Mouse (Mus musculus): ENCODE data around the gene Rxra. TPM values are rescaled to one million over a fixed set of nuclear protein-coding genes. Genes with fewer than 3 reads are reported as not detected.

The Rxra gene
- total RNA-seq, 2 experiments from 2014 or later = 24.4 to 25.4 TPM

DNA sequence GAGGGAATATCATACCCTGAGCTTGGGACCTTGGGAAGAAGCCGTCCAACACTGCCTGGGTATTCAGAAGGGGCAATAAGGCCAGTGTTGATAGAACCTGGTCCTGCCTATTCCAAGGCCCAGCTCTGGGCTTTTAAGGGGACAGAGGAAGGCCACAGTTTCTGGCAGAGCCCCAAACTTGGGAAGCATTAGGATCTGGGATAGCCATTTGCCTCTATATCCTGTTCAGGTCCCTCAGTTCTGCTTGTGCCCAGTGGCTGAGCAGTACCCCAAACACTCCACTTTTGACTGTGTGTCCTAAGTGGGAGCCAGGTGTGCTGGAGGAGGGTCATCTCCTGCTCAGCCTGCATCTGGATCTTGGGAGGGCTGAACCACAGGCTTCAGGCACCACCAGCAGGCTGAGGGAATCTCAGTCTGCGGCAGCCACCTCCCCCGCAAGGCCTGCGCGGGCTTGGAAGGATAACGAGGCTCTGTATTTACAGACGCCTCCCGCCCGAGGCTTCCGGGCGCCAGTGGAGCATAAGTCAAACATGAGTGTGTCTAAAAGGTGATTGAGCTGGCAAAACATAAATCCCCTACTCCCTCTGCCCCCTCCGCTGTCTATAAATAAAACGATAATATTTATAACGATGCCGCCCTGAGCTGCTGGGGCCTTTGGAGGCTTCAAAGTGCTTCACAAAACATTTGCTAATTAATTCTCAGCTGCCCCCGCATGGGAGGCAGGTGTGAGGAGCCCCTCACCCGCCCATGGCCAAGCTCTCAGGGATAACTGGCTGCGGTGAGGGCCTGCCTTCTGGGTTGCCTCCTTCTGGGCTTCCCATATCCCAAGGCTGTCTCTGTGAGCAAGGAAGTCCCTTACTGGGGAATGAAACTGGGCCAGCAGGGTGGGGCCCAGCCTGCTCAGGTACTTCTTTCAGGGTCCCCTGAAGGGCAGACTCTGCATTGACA, 69.7 kb downstream of the Rxra start:
- H3K27ac ChIP-seq = peak overlapping the region; percentile 22; the same call in 1 of the 2 replicates
- intact Hi-C loops (cut with DNase I) = loop anchor here (5.0 kb wide), 1 partner anchor 464 kb away; no protein-coding TSS in a partner anchor
- TF ChIP-seq CTCF (IDR thresholded peaks at IDR 0.05) = peak; percentile 3
- no peak overlapping the region for H3K4me3 ChIP-seq
- DNase-seq (ENCODE audit: extremely low spot score in 1 of 2, low spot score in 2 of 2) = peak; percentile 71 to 72

DNA sequence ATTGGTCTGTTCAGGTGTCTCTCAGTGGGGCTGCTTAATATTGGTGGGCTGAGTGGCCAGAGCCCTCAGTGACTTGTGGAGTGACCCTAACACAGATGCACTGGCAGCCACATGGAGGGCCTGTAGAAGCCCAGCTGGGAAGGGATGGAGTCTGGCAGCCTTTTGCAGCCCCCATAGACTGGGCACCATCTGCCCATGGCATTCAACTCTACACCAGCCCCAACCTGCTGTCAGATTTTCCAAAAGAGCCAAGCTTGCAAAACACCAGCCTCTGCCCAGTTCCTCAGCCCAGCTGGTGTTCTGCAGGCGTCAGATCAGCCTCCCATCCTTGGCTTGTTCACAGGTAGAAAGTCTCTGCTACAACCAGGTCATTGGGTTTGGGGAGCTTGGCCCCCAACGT, 70.6 kb downstream of the Rxra start:
- no peak overlapping the region for H3K4me3 ChIP-seq
- peak in 1 of 2 experiments; percentile 42 for DNase-seq (ENCODE audit: extremely low spot score in 1 of 2, low spot score in 2 of 2)
- no peak for TF ChIP-seq CTCF (IDR thresholded peaks at IDR 0.05)
- intact Hi-C loops (cut with DNase I) = loop anchor here (5.0 kb wide), 1 partner anchor 465 kb away; no protein-coding TSS in a partner anchor
- H3K27ac ChIP-seq = peak overlapping the region; percentile 30; the same call in 1 of the 2 replicates

DNA sequence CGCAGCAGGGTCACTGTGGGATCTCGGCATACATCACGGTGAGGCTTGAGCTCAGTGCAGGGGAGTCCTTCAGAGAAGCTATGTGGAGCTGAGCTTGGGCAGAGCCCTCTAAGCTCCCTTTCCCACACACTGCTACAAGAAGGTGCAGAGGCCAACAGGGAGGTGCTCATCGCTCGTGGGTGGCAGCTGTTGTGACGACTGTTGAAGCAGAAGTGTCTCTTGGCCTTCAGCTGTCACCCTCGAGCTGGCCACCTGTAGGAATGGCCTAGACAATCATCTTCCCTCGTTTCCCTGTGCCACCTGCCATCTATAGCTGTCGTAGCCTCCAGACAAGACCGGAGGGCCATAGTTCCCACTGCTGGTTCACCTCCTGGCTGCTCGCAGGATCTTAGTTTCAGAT, 72.7 kb downstream of the Rxra start:
- TF ChIP-seq CTCF (IDR thresholded peaks at IDR 0.05) = no peak
- no peak overlapping the region for H3K27ac ChIP-seq
- H3K4me3 ChIP-seq = no peak overlapping the region
- intact Hi-C loops (cut with DNase I) = loop anchor here (5.0 kb wide), 1 partner anchor 467 kb away; no protein-coding TSS in a partner anchor
- DNase-seq (ENCODE audit: extremely low spot score in 1 of 2, low spot score in 2 of 2) = no peak

DNA sequence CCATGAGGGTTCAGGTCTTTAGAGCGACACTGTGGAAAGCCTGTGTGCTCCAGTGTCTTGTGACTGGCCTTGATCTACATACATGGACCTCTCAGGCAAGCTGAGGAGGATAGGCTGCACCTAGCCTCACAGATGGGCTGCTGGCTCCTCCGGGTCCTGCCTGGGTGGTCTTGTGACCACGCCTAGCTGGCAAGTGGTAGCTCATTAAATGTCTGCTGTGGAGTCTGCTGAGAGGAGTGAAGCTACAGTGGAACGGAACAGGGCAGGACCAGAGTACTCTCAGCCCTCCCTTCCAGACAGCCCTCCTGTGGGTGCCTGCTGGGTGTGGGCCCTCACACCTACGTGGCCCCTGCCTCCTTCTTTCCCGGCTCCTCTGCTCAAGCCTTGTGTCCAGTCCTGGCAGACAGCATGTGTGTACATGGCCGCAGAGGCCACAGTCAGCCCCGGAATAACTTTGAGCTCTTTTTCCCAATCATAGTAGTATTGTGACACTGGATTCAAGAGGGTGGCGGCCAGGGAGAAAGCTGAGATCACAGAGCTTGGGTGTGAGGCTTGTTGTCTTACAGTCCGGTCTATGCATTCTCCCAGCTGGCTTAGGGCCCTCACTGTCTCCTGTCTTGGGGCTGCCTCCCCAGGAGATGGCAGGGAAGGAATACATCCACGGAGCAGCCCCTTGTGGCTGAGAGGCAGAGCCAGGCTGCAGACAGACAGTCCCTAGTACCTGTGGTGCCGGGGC, 74.3 kb downstream of the Rxra start:
- H3K4me3 ChIP-seq = no peak overlapping the region
- no peak overlapping the region for H3K27ac ChIP-seq
- intact Hi-C loops (cut with DNase I) = no loop called here
- DNase-seq (ENCODE audit: extremely low spot score in 1 of 2, low spot score in 2 of 2) = no peak
- TF ChIP-seq CTCF (IDR thresholded peaks at IDR 0.05) = no peak; the same call in 1 of the 2 replicates

DNA sequence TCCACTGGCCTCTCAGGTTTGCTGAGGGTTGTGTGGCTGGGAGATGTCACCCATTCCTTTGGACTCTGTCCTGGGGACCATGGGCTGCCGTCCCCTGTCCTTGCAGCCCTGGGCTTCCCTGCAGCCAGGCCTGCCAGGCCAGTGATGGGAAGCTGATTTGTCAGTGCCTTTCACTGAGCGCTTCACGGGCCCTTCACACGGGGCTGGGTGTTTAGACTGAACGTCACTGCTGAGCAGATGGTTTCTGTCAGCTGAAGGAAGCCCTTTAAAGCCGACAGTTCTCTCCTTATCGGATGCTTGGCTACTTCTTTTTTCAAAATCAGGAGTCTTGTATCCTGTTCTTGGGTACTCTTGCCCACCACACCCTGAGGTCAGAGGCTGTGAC, 74.9 kb downstream of the Rxra start:
- no peak overlapping the region for H3K27ac ChIP-seq
- DNase-seq (ENCODE audit: extremely low spot score in 1 of 2, low spot score in 2 of 2) = no peak
- intact Hi-C loops (cut with DNase I) = no loop called here
- H3K4me3 ChIP-seq = no peak overlapping the region
- TF ChIP-seq CTCF (IDR thresholded peaks at IDR 0.05) = no peak

DNA sequence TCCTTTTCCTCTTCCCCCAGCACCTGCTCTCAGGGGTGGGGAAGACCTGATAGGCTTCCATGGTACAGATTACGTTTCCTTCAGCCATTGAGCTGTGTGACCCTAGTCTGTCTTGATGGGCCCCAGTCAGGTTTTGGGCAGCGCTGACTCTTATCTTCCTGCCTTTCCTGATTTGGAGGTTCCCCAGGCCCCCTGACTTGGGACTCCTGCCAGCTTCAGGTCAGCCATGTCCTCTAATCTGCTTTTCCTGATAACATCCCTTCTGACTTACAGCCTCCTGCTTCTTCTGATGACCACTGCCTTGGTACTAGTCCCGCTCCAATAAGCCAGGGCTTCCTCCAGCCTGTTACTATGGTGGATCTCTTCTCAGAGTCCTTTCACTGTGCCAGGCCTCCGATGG, 75.6 kb downstream of the Rxra start:
- Histone ChIP-seq H3K27ac (no peak overlapping the region), H3K4me3 (no peak overlapping the region)
- DNase-seq (ENCODE audit: extremely low spot score in 1 of 2, low spot score in 2 of 2) = no peak
- no peak for TF ChIP-seq CTCF (IDR thresholded peaks at IDR 0.05)
- intact Hi-C loops (cut with DNase I) = no loop called here

DNA sequence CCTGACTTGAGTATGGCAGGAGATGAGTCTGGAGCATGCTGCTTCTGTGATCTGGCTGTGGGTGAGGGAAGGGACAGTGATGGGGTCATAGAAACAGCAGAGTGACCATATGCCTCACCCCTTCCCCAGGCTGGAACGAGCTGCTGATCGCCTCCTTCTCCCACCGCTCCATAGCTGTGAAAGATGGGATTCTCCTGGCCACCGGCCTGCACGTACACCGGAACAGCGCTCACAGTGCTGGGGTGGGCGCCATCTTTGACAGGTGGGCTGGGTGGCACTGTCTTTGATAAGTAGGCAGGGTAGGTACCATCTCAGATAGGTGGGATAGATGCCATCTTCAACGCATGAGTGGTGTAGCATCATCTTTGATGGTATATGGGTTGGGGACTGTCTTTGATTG, 77.9 kb downstream of the Rxra start:
- DNase-seq (ENCODE audit: extremely low spot score in 1 of 2, low spot score in 2 of 2) = no peak
- TF ChIP-seq CTCF (IDR thresholded peaks at IDR 0.05) = no peak
- Histone ChIP-seq H3K4me3 (no peak overlapping the region), H3K27ac (no peak overlapping the region)
- intact Hi-C loops (cut with DNase I) = no loop called here

DNA sequence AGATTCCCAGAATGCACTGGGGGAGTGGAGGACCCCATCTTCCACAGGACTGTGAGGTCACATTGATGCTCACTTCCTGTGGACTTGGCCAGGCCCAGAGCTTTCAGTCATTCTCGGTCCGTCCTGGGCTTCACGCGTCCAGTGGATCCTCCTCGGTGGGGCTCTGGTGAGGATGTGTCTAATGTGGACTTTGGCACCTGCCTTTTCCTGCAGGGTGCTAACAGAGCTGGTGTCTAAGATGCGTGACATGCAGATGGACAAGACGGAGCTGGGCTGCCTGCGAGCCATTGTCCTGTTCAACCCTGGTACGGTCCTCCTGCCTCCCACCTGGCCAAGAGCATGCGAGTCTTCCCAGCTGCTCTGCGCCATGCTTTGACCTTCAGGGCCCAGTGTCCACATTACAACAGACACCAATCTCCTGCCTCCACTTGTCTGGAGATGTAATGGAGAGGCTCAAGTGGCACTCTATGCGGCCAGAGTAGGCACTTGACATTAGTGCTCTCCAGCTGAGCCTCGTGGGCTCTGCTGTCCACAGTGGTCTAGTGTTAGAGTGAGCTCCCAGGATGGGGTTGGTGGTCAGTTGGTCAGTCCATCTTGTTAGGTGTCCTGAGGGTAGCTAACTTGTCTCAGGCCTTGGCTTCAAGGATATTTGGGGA, 79.9 kb downstream of the Rxra start:
- Histone ChIP-seq H3K27ac (no peak overlapping the region), H3K4me3 (no peak overlapping the region)
- TF ChIP-seq CTCF (IDR thresholded peaks at IDR 0.05) = no peak
- intact Hi-C loops (cut with DNase I) = loop anchor here (5.0 kb wide), 1 partner anchor 119 kb away; no protein-coding TSS in a partner anchor
- DNase-seq (ENCODE audit: extremely low spot score in 1 of 2, low spot score in 2 of 2) = no peak

DNA sequence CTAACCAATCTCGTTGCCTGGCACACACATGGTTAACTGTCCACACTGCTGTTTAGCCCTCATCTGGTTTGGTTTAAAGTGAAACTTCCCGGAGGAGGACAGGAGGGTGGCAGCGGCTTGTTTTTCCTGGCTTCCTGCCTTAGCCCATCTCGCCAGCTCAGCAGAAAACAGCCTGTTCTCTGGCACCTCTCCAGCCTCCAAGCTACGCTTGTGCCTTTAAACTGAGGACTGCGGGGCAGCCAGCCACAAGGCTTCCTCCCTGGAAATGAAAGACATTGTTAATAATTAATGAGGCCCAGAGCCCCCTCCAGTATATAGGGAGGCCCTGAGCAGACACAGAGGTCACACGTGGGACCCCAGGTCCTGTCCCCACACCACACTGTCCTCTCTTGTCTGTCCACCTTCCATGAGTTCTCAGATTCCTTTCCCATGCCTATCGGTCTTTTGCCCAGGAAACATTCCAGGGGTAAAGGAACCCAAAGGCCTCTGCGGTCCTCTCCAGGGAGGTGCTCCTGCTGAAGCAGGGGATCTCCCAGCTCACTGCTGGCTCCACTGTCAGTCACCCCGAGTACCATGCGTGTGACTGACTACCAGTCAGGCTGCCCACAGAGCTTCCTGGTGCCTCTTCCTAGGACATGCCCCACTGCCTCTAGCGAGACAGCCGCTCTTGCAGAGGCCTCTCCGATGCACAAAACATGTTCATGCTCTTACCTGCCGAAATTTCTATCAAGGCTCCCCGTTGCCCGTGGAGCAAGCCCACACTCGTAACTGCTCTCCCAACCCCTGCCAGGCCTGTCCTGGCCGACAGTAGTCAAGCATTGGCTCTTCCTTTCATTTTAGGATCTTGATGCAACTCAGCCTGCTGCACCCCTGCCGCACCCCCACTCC, 82.4 kb downstream of the Rxra start:
- Histone ChIP-seq H3K27ac (peak overlapping the region; percentile 85), H3K4me3 (no peak overlapping the region)
- peak; percentile 87 to 89 for DNase-seq (ENCODE audit: extremely low spot score in 1 of 2, low spot score in 2 of 2)
- intact Hi-C loops (cut with DNase I) = loop anchor here (2.0 to 5.0 kb wide), 2 partner anchors 80 to 121 kb away; no protein-coding TSS in a partner anchor
- no peak; the same call in 1 of the 2 replicates for TF ChIP-seq CTCF (IDR thresholded peaks at IDR 0.05)

DNA sequence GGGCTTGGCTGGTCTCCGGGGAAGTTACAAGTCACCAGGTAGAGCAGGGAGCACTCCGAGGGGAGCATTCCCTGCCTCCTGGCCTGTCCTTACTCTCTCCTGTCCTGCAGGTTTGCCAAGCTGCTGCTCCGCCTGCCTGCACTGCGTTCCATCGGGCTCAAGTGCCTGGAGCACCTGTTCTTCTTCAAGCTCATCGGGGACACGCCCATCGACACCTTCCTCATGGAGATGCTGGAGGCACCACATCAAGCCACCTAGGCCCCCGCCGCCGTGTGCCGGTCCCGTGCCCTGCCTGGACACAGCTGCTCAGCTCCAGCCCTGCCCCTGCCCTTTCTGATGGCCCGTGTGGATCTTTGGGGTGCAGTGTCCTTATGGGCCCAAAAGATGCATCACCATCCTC, 83.2 kb downstream of the Rxra start:
- H3K4me3 ChIP-seq = no peak overlapping the region
- intact Hi-C loops (cut with DNase I) = loop anchor here (2.0 to 5.0 kb wide), 2 partner anchors 81 to 122 kb away; no protein-coding TSS in a partner anchor
- TF ChIP-seq CTCF (IDR thresholded peaks at IDR 0.05) = no peak
- no peak for DNase-seq (ENCODE audit: extremely low spot score in 1 of 2, low spot score in 2 of 2)
- H3K27ac ChIP-seq = no peak overlapping the region
